Mouse (Mus musculus): ENCODE results near the gene Rps6kl1. TPM values are rescaled to one million over a fixed set of nuclear protein-coding genes. Genes with fewer than 3 reads are reported as not detected.
A peak's percentile ranks its signal among the peaks of the same experiment; 100 is the strongest.

The Rps6kl1 gene
- total and polyA plus RNA-seq, 2 experiments from 2014 or later: 0.11 to 1.1 TPM

GRCm38 (mm10) chr12:85195086-85195485 is 44.0 kb upstream of the Rps6kl1 start:
- Histone ChIP-seq H3K27me3 (ENCODE audit: control insufficient read depth, insufficient read depth, low read length) (no peaks in the 10 kb centered on the region), H3K4me3 (ENCODE audit: low read depth, low read length) (no peak overlapping the region), H3K4me1 (ENCODE audit: control insufficient read depth, insufficient read depth) (peaks cover 27% of the 10 kb centered on the region), H3K9ac (replicated peaks; ENCODE audit: low read depth, low read length) (no peak overlapping the region), H3K4me2 (ENCODE audit: low read depth, low read length) (no peak overlapping the region), H3K9me3 (replicated peaks; ENCODE audit: control insufficient read depth, low read length) (no peaks in the 10 kb centered on the region), H3K36me3 (replicated peaks; ENCODE audit: control insufficient read depth, insufficient read depth, low read length) (no peaks in the 10 kb centered on the region), H3K27ac (ENCODE audit: low read depth) (no peak overlapping the region)
- 52% methylated on average over 5 of the region's 5 CpGs for WGBS
- ATAC-seq (ENCODE audit: insufficient read depth, low read depth) (peak; percentile 10), DNase-seq (ENCODE audit: low spot score) (no peak)
- TF ChIP-seq CTCF (IDR thresholded peaks at IDR 0.05; ENCODE audit: low read depth) (no peak), EP300 (IDR thresholded peaks at IDR 0.05; ENCODE audit: low read depth) (no peak)

- no peaks in the 10 kb centered on the region for H3K36me3 ChIP-seq (replicated peaks; ENCODE audit: control insufficient read depth, insufficient read depth, low read length)
- no peak for TF ChIP-seq EP300 (IDR thresholded peaks at IDR 0.05; ENCODE audit: low read depth)
- TF ChIP-seq CTCF (IDR thresholded peaks at IDR 0.05; ENCODE audit: low read depth): no peak
- H3K4me2 ChIP-seq (ENCODE audit: low read depth, low read length): no peak overlapping the region
- WGBS: 4% methylated on average over 4 of the region's 4 CpGs
- H3K4me1 ChIP-seq (ENCODE audit: control insufficient read depth, insufficient read depth): peaks cover 27% of the 10 kb centered on the region
- no peak overlapping the region for H3K4me3 ChIP-seq (ENCODE audit: low read depth, low read length)
- DNase-seq (ENCODE audit: low spot score): no peak
- no peak overlapping the region for H3K9ac ChIP-seq (replicated peaks; ENCODE audit: low read depth, low read length)
- peak overlapping the region; percentile 39 for H3K27ac ChIP-seq (ENCODE audit: low read depth)
- H3K9me3 ChIP-seq (replicated peaks; ENCODE audit: control insufficient read depth, low read length): no peaks in the 10 kb centered on the region
- peak; percentile 49 for ATAC-seq (ENCODE audit: insufficient read depth, low read depth)
- no peaks in the 10 kb centered on the region for H3K27me3 ChIP-seq (ENCODE audit: control insufficient read depth, insufficient read depth, low read length)
These were observed 43.6 kb upstream of the Rps6kl1 start for GRCm38 (mm10) chr12:85194623-85195018.

GRCm38 (mm10) chr12:85193923-85194622 is 43.0 kb upstream of the Rps6kl1 start:
- Histone ChIP-seq H3K4me1 (ENCODE audit: control insufficient read depth, insufficient read depth) (peaks cover 27% of the 10 kb centered on the region), H3K4me2 (ENCODE audit: low read depth, low read length) (no peak overlapping the region), H3K27me3 (ENCODE audit: control insufficient read depth, insufficient read depth, low read length) (no peaks in the 10 kb centered on the region), H3K27ac (ENCODE audit: low read depth) (peak overlapping the region; percentile 39), H3K9ac (replicated peaks; ENCODE audit: low read depth, low read length) (no peak overlapping the region), H3K36me3 (replicated peaks; ENCODE audit: control insufficient read depth, insufficient read depth, low read length) (no peaks in the 10 kb centered on the region), H3K4me3 (ENCODE audit: low read depth, low read length) (no peak overlapping the region), H3K9me3 (replicated peaks; ENCODE audit: control insufficient read depth, low read length) (no peaks in the 10 kb centered on the region)
- TF ChIP-seq CTCF (IDR thresholded peaks at IDR 0.05; ENCODE audit: low read depth) (no peak), EP300 (IDR thresholded peaks at IDR 0.05; ENCODE audit: low read depth) (no peak)
- DNase-seq (ENCODE audit: low spot score) (no peak), ATAC-seq (ENCODE audit: insufficient read depth, low read depth) (peak; percentile 22)
- 80% methylated on average over 11 of the region's 11 CpGs for WGBS

- WGBS: 84% methylated on average over 10 of the region's 10 CpGs
- no peak overlapping the region for H3K9ac ChIP-seq (replicated peaks; ENCODE audit: low read depth, low read length)
- ATAC-seq (ENCODE audit: insufficient read depth, low read depth) (no peak), DNase-seq (ENCODE audit: low spot score) (no peak)
- no peak overlapping the region for H3K27ac ChIP-seq (ENCODE audit: low read depth)
- H3K9me3 ChIP-seq (replicated peaks; ENCODE audit: control insufficient read depth, low read length): no peaks in the 10 kb centered on the region
- no peak overlapping the region for H3K4me3 ChIP-seq (ENCODE audit: low read depth, low read length)
- no peak overlapping the region for H3K4me2 ChIP-seq (ENCODE audit: low read depth, low read length)
- no peaks in the 10 kb centered on the region for H3K36me3 ChIP-seq (replicated peaks; ENCODE audit: control insufficient read depth, insufficient read depth, low read length)
- peaks cover 27% of the 10 kb centered on the region for H3K4me1 ChIP-seq (ENCODE audit: control insufficient read depth, insufficient read depth)
- no peaks in the 10 kb centered on the region for H3K27me3 ChIP-seq (ENCODE audit: control insufficient read depth, insufficient read depth, low read length)
- TF ChIP-seq EP300 (IDR thresholded peaks at IDR 0.05; ENCODE audit: low read depth) (no peak), CTCF (IDR thresholded peaks at IDR 0.05; ENCODE audit: low read depth) (no peak)
These were observed 42.1 kb upstream of the Rps6kl1 start for GRCm38 (mm10) chr12:85193146-85193545.

GRCm38 (mm10) chr12:85192461-85193108 is 41.5 kb upstream of the Rps6kl1 start:
- Histone ChIP-seq H3K4me1 (ENCODE audit: control insufficient read depth, insufficient read depth) (peaks cover 27% of the 10 kb centered on the region), H3K4me2 (ENCODE audit: low read depth, low read length) (no peak overlapping the region; the same call in 1 of the 2 replicates), H3K4me3 (ENCODE audit: low read depth, low read length) (no peak overlapping the region), H3K27me3 (ENCODE audit: control insufficient read depth, insufficient read depth, low read length) (no peaks in the 10 kb centered on the region), H3K27ac (ENCODE audit: low read depth) (no peak overlapping the region), H3K9ac (replicated peaks; ENCODE audit: low read depth, low read length) (no peak overlapping the region), H3K36me3 (replicated peaks; ENCODE audit: control insufficient read depth, insufficient read depth, low read length) (no peaks in the 10 kb centered on the region), H3K9me3 (replicated peaks; ENCODE audit: control insufficient read depth, low read length) (no peaks in the 10 kb centered on the region)
- WGBS: 39% methylated on average over 19 of the region's 19 CpGs
- DNase-seq (ENCODE audit: low spot score) (no peak), ATAC-seq (ENCODE audit: insufficient read depth, low read depth) (peak; percentile 56)
- TF ChIP-seq CTCF (IDR thresholded peaks at IDR 0.05; ENCODE audit: low read depth) (no peak), EP300 (IDR thresholded peaks at IDR 0.05; ENCODE audit: low read depth) (no peak)
